Mouse (Mus musculus) adrenal gland, adult 18-20 months (tissue): ENCODE data around the gene Lemd1. TPM values are rescaled to one million over a fixed set of nuclear protein-coding genes. Genes with fewer than 3 reads are reported as not detected.
"Not testable (repeated sequence)": the region's sequence is repeated elsewhere in the genome, so short reads cannot be mapped to it uniquely, and the experiment has no call there.

Source experiments
- DNase-seq, 2 experiments: peaks; one replicate each; pipeline ENCODE4 v3.0.0; 2021 to 2022; ENCODE audit warnings: low spot score in 2 of 2
- total RNA-seq, 2 experiments: library from RNA; stranded (reverse); gene quantifications; 1 replicate in 1 of 2; 2 replicates in 1 of 2; pipeline ENCODE4 v1.2.3; 2021

The Lemd1 gene
- total RNA-seq, 2 experiments from 2014 or later = 0.43 TPM; not detected in 1

GRCm38 (mm10) chr1:132245010-132245409 is 53.8 kb downstream of the Lemd1 start:
- DNase-seq = no peak

- DNase-seq = no peak
Measured at GRCm38 (mm10) chr1:132246137-132246536, 54.9 kb downstream of the Lemd1 start.

- DNase-seq = no peak
Measured at GRCm38 (mm10) chr1:132246641-132247040, 55.4 kb downstream of the Lemd1 start.

GRCm38 (mm10) chr1:132254467-132254866 is 63.2 kb downstream of the Lemd1 start:
- no peak for DNase-seq

GRCm38 (mm10) chr1:132260331-132260730 is 69.1 kb downstream of the Lemd1 start:
- DNase-seq = no peak

- no peak for DNase-seq
Measured at GRCm38 (mm10) chr1:132261058-132261457, 69.8 kb downstream of the Lemd1 start.

- DNase-seq = no peak
Measured at GRCm38 (mm10) chr1:132263618-132264017, 72.4 kb downstream of the Lemd1 start.

- DNase-seq = no peak
Measured at GRCm38 (mm10) chr1:132264577-132264976, 73.3 kb downstream of the Lemd1 start.

GRCm38 (mm10) chr1:132265211-132265859 is 74.1 kb downstream of the Lemd1 start:
- no peak for DNase-seq

- no peak for DNase-seq
Measured at GRCm38 (mm10) chr1:132265936-132266335, 74.7 kb downstream of the Lemd1 start.

GRCm38 (mm10) chr1:132266791-132267557 is 75.7 kb downstream of the Lemd1 start:
- DNase-seq = no peak

GRCm38 (mm10) chr1:132267959-132268358 is 76.7 kb downstream of the Lemd1 start:
- no peak for DNase-seq

GRCm38 (mm10) chr1:132268418-132269060 is 77.3 kb downstream of the Lemd1 start:
- DNase-seq = no peak

GRCm38 (mm10) chr1:132271237-132271636 is 80.0 kb downstream of the Lemd1 start:
- no peak for DNase-seq

GRCm38 (mm10) chr1:132276694-132277093 is 85.5 kb downstream of the Lemd1 start:
- DNase-seq = no peak

GRCm38 (mm10) chr1:132277124-132277523 is 85.9 kb downstream of the Lemd1 start:
- DNase-seq = peak in 1 of 2 experiments; percentile 47

- not testable (repeated sequence) for DNase-seq
Measured at GRCm38 (mm10) chr1:132280636-132281035, 89.4 kb downstream of the Lemd1 start.

GRCm38 (mm10) chr1:132281523-132282176 is 90.4 kb downstream of the Lemd1 start:
- no peak for DNase-seq

- no peak for DNase-seq
Measured at GRCm38 (mm10) chr1:132282177-132282536, 90.9 kb downstream of the Lemd1 start.

- DNase-seq = no peak
Measured at GRCm38 (mm10) chr1:132283018-132283417, 91.8 kb downstream of the Lemd1 start.

- no peak for DNase-seq
Measured at GRCm38 (mm10) chr1:132286735-132287134, 95.5 kb downstream of the Lemd1 start.

GRCm38 (mm10) chr1:132287445-132287844 is 96.2 kb downstream of the Lemd1 start:
- DNase-seq = no peak
